Mouse (Mus musculus) heart, adult 11 months (tissue): ENCODE measurements around the gene Npy1r.

Experiments
- DNase-seq: peaks from one replicate; pipeline ENCODE4 v3.0.0; 2022

Gene Npy1r

GRCm38 (mm10) chr8:66696970-66697843 is at the start of gene Npy1r:
Gene Npy1r (plus strand): TSS chr8:66697192.
- DNase-seq, result peak; percentile 90

GRCm38 (mm10) chr8:66681261-66681660 is 15.7 kb upstream of the Npy1r start:
- no peak for DNase-seq

- DNase-seq, result no peak
These were observed 9.3 kb upstream of the Npy1r start, which contains the start of gene Npy5r for GRCm38 (mm10) chr8:66687511-66688329. Gene Npy5r (minus strand): TSS chr8:66688128.

GRCm38 (mm10) chr8:66688395-66688794 is 8.6 kb upstream of the Npy1r start:
- DNase-seq, result no peak

- DNase-seq, result no peak
These were observed 8.2 kb upstream of the Npy1r start for GRCm38 (mm10) chr8:66688799-66689198.

- DNase-seq, result no peak
These were observed 6.6 kb upstream of the Npy1r start for GRCm38 (mm10) chr8:66690402-66690801.

- DNase-seq, result no peak
These were observed 1.0 kb downstream of the Npy1r start for GRCm38 (mm10) chr8:66698011-66698410.

GRCm38 (mm10) chr8:66698782-66699181 is 1.8 kb downstream of the Npy1r start:
- no peak for DNase-seq

- DNase-seq, result no peak
These were observed 17.5 kb downstream of the Npy1r start for GRCm38 (mm10) chr8:66714324-66714975.

GRCm38 (mm10) chr8:66722835-66723234 is 25.8 kb downstream of the Npy1r start:
- DNase-seq, result no peak

- DNase-seq, result no peak
These were observed 32.5 kb downstream of the Npy1r start for GRCm38 (mm10) chr8:66729446-66729845.

- no peak for DNase-seq
These were observed 35.0 kb downstream of the Npy1r start for GRCm38 (mm10) chr8:66731957-66732356.

- no peak for DNase-seq
These were observed 45.4 kb downstream of the Npy1r start for GRCm38 (mm10) chr8:66742359-66742758.

GRCm38 (mm10) chr8:66745612-66746011 is 48.6 kb downstream of the Npy1r start:
- no peak for DNase-seq

- no peak for DNase-seq
These were observed 54.6 kb downstream of the Npy1r start for GRCm38 (mm10) chr8:66751621-66752020.

- DNase-seq, result no peak
These were observed 59.2 kb downstream of the Npy1r start for GRCm38 (mm10) chr8:66756161-66756560.
